8 mouse cellular contexts compared by ENCODE assay signal in the genomic region with DNA sequence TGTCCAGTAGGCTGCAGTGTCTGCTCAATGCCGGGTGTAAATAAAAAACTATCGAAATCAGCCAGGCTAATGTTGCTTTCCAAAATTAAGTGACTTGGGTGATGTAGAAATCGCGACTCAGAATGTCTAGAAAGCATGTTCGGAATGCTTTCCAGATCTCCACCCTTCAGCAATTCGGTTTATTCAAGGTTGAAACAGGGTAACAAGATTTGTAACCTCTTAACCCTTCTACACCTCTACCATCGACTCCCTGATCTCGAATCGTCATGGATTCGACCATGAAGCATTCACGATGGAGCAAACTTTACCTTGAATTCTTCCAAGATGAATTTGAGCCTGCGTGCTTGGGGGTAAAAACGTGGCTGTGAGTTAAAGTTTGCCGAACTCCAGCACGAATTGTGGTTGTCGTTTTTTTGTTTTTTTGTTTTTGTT. TPM values are rescaled to one million over a fixed set of nuclear protein-coding genes. Genes with fewer than 3 reads are reported as not detected.
DNase-seq lines count a peak whose midpoint lies in the region; ATAC-seq and TF ChIP-seq lines count a peak whose summit lies in the region.

No protein-coding gene starts in this region.

- no peaks in the 10 kb centered on the region for H3K27me3 ChIP-seq in heart, embryonic 16.5 days (ENCODE audit: control insufficient read depth, insufficient read depth, low read length)
- no peaks in the 10 kb centered on the region for H3K27me3 ChIP-seq in Patski
- no peaks in the 10 kb centered on the region for H3K27me3 ChIP-seq in forebrain, postnatal 0 days (ENCODE audit: insufficient read depth, low read length)

- H3K36me3 ChIP-seq in heart, embryonic 16.5 days (ENCODE audit: control insufficient read depth, insufficient read depth) = peaks cover 11% of the 10 kb centered on the region
- H3K36me3 ChIP-seq in forebrain, postnatal 0 days (ENCODE audit: insufficient read depth) = peaks cover 13% of the 10 kb centered on the region

- TF ChIP-seq CTCF in Patski (IDR thresholded peaks at IDR 0.05) = peak; percentile 59
- TF ChIP-seq CTCF in forebrain, postnatal 0 days (IDR thresholded peaks at IDR 0.05; ENCODE audit: low read depth) = no peak

- intact Hi-C loops in left cerebral cortex, postnatal 4 days (cut with DNase I) = no loop called here

- 2% methylated on average over 16 of the region's 16 CpGs for WGBS in heart, embryonic 16.5 days
- 2% methylated on average over 16 of the region's 16 CpGs for WGBS in forebrain, postnatal 0 days

- no peak for ATAC-seq in heart, embryonic 16.5 days (replicated peaks; ENCODE audit: extremely low read depth, insufficient read depth, low FRiP score)
- ATAC-seq in Patski = no peak
- peak; percentile 67 for ATAC-seq in forebrain, postnatal 0 days
- peak; percentile 13 for ATAC-seq in megakaryocyte, adult 5-6 weeks (ENCODE audit: poor library complexity, severe bottlenecking)
- ATAC-seq in granulocyte monocyte progenitor cell, adult 5-6 weeks (replicated peaks; ENCODE audit: poor library complexity, severe bottlenecking) = no peak

- no peak for DNase-seq in heart, postnatal 4 days
- DNase-seq in Patski (ENCODE audit: low read depth, low spot score) = no peak
- no peak for DNase-seq in forebrain, postnatal 0 days
- no peak for DNase-seq in MN1 (ENCODE audit: low spot score)
- DNase-seq in left cerebral cortex, postnatal 4 days = no peak

- H3K27ac ChIP-seq in heart, embryonic 16.5 days (ENCODE audit: low read length) = peak overlapping the region; percentile 90
- peak overlapping the region; percentile 91 for H3K27ac ChIP-seq in forebrain, postnatal 0 days (ENCODE audit: low read depth, low read length)

- no peaks in the 10 kb centered on the region for H3K9me3 ChIP-seq in heart, embryonic 16.5 days (replicated peaks; ENCODE audit: control insufficient read depth, low read length)
- no peaks in the 10 kb centered on the region for H3K9me3 ChIP-seq in forebrain, postnatal 0 days (ENCODE audit: low read length)

- H3K9ac ChIP-seq in heart, embryonic 16.5 days (ENCODE audit: low read length) = peak overlapping the region; percentile 99
- H3K9ac ChIP-seq in forebrain, postnatal 0 days = peak overlapping the region; percentile 84

- H3K4me3 ChIP-seq in heart, embryonic 16.5 days (ENCODE audit: low read length) = peak overlapping the region; percentile 84
- H3K4me3 ChIP-seq in forebrain, postnatal 0 days (ENCODE audit: low read depth, low read length) = peak overlapping the region; percentile 93

- CTCF ChIA-PET in Patski (lab: Charles Lee) = no interaction called here

- in situ Hi-C loops in Patski (cut with MboI; ENCODE audit: low pct_unique_long_range_greater_than_20kb) = no loop called here

- peaks cover 17% of the 10 kb centered on the region for H3K4me1 ChIP-seq in heart, embryonic 16.5 days (ENCODE audit: control insufficient read depth, insufficient read depth, low read length)
- peaks cover 6% of the 10 kb centered on the region; the same call in 1 of the 2 replicates for H3K4me1 ChIP-seq in forebrain, postnatal 0 days (ENCODE audit: insufficient read depth)

- POLR2A ChIA-PET in Patski (lab: Charles Lee) = interaction anchor here (0.8 to 1.7 kb wide), 3 partner anchors 9 to 39 kb away, joined by 3 to 5 read pairs (median 4); no protein-coding TSS in a partner anchor

- peak overlapping the region; percentile 94 for H3K4me2 ChIP-seq in heart, embryonic 16.5 days (ENCODE audit: low read depth, low read length)
- peak overlapping the region; percentile 67 for H3K4me2 ChIP-seq in forebrain, postnatal 0 days (ENCODE audit: low read depth)

RNA-seq across cellular contexts. Expression of gene Btf3, which starts 0.5 kb away (rescaled TPM):
- 361 and 369 TPM in 2 replicates for polyA plus RNA-seq in heart, embryonic 16.5 days (2015; fragmentation: Nextera tagmentation; extraction: Ambion mirVana)
- total RNA-seq in heart, postnatal 4 days (2021) = 100 to 1,000 TPM; 291 to 301 TPM
- 751 TPM for polyA plus RNA-seq in Patski (2021)
- total RNA-seq in forebrain, postnatal 0 days (2014; rRNA removed) = 435 and 523 TPM in 2 replicates
- polyA plus RNA-seq in forebrain, postnatal 0 days (2015; fragmentation: Nextera tagmentation; extraction: Ambion mirVana) = 562 and 667 TPM in 2 replicates
- 843 and 873 TPM in 2 replicates for total RNA-seq in megakaryocyte, adult 5-6 weeks (2015)
- 1,331 and 1,501 TPM in 2 replicates for total RNA-seq in megakaryocyte, adult 5-6 weeks (2017)
- 959 and 1,109 TPM in 2 replicates for total RNA-seq in granulocyte monocyte progenitor cell, adult 5-6 weeks (2014; fragmentation: Nextera tagmentation)
- total RNA-seq in granulocyte monocyte progenitor cell, adult 5-6 weeks (2017) = 1,746 and 2,150 TPM in 2 replicates
- 100 to 1,000 TPM; 307 to 340 TPM for total RNA-seq in left cerebral cortex, postnatal 4 days (2021)

RNA-seq across cellular contexts. Expression of gene Foxd1, which starts 36.8 kb away (rescaled TPM):
- not detected in 2 replicates for polyA plus RNA-seq in heart, embryonic 16.5 days (2015; fragmentation: Nextera tagmentation; extraction: Ambion mirVana)
- under 1 TPM; 0.14 to 0.24 TPM for total RNA-seq in heart, postnatal 4 days (2021)
- 15.1 TPM for polyA plus RNA-seq in Patski (2021)
- total RNA-seq in forebrain, postnatal 0 days (2014; rRNA removed) = 2.0 and 2.2 TPM in 2 replicates
- polyA plus RNA-seq in forebrain, postnatal 0 days (2015; fragmentation: Nextera tagmentation; extraction: Ambion mirVana) = 0.62 and 0.86 TPM in 2 replicates
- not detected in 2 replicates for total RNA-seq in megakaryocyte, adult 5-6 weeks (2015)
- not detected in 2 replicates for total RNA-seq in megakaryocyte, adult 5-6 weeks (2017)
- total RNA-seq in granulocyte monocyte progenitor cell, adult 5-6 weeks (2014; fragmentation: Nextera tagmentation) = not detected in 2 replicates
- total RNA-seq in granulocyte monocyte progenitor cell, adult 5-6 weeks (2017) = not detected in 2 replicates
- total RNA-seq in left cerebral cortex, postnatal 4 days (2021) = 1 to 10 TPM; 2.2 to 2.3 TPM

RNA-seq across cellular contexts. Expression of gene Gm21976, which starts 37.6 kb away (rescaled TPM):
- not detected in 2 replicates for polyA plus RNA-seq in heart, embryonic 16.5 days (2015; fragmentation: Nextera tagmentation; extraction: Ambion mirVana)
- not detected for total RNA-seq in heart, postnatal 4 days (2021)
- not detected for polyA plus RNA-seq in Patski (2021)
- total RNA-seq in forebrain, postnatal 0 days (2014; rRNA removed) = 1.0 TPM in 1 of 2 replicates, not detected in the other
- polyA plus RNA-seq in forebrain, postnatal 0 days (2015; fragmentation: Nextera tagmentation; extraction: Ambion mirVana) = not detected in 2 replicates
- total RNA-seq in megakaryocyte, adult 5-6 weeks (2015) = not detected in 2 replicates
- total RNA-seq in megakaryocyte, adult 5-6 weeks (2017) = not detected in 2 replicates
- total RNA-seq in granulocyte monocyte progenitor cell, adult 5-6 weeks (2014; fragmentation: Nextera tagmentation) = not detected in 2 replicates
- total RNA-seq in granulocyte monocyte progenitor cell, adult 5-6 weeks (2017) = not detected in 2 replicates
- total RNA-seq in left cerebral cortex, postnatal 4 days (2021) = not detected

RNA-seq across cellular contexts. Expression of gene Ankra2, which starts 54.4 kb away (rescaled TPM):
- polyA plus RNA-seq in heart, embryonic 16.5 days (2015; fragmentation: Nextera tagmentation; extraction: Ambion mirVana) = 15.0 and 16.1 TPM in 2 replicates
- total RNA-seq in heart, postnatal 4 days (2021) = 10 to 100 TPM; 20.8 to 21.8 TPM
- 25.6 TPM for polyA plus RNA-seq in Patski (2021)
- 95.5 and 110 TPM in 2 replicates for total RNA-seq in forebrain, postnatal 0 days (2014; rRNA removed)
- polyA plus RNA-seq in forebrain, postnatal 0 days (2015; fragmentation: Nextera tagmentation; extraction: Ambion mirVana) = 81.6 and 85.9 TPM in 2 replicates
- total RNA-seq in megakaryocyte, adult 5-6 weeks (2015) = 20.8 and 25.2 TPM in 2 replicates
- 20.7 and 20.9 TPM in 2 replicates for total RNA-seq in megakaryocyte, adult 5-6 weeks (2017)
- 20.8 and 23.2 TPM in 2 replicates for total RNA-seq in granulocyte monocyte progenitor cell, adult 5-6 weeks (2014; fragmentation: Nextera tagmentation)
- total RNA-seq in granulocyte monocyte progenitor cell, adult 5-6 weeks (2017) = 9.8 and 18.1 TPM in 2 replicates
- total RNA-seq in left cerebral cortex, postnatal 4 days (2021) = 10 to 100 TPM; 77.9 to 82.0 TPM

RNA-seq across cellular contexts. Expression of gene Utp15, which starts 54.4 kb away (rescaled TPM):
- polyA plus RNA-seq in heart, embryonic 16.5 days (2015; fragmentation: Nextera tagmentation; extraction: Ambion mirVana) = 15.7 and 17.2 TPM in 2 replicates
- total RNA-seq in heart, postnatal 4 days (2021) = 10 to 100 TPM in 1 of 2 experiments, 1 to 10 TPM in 1; 9.7 to 11.6 TPM
- 14.7 TPM for polyA plus RNA-seq in Patski (2021)
- 27.5 and 33.5 TPM in 2 replicates for total RNA-seq in forebrain, postnatal 0 days (2014; rRNA removed)
- polyA plus RNA-seq in forebrain, postnatal 0 days (2015; fragmentation: Nextera tagmentation; extraction: Ambion mirVana) = 16.5 and 22.0 TPM in 2 replicates
- total RNA-seq in megakaryocyte, adult 5-6 weeks (2015) = 10.9 and 12.1 TPM in 2 replicates
- total RNA-seq in megakaryocyte, adult 5-6 weeks (2017) = 18.8 and 20.5 TPM in 2 replicates
- 24.9 and 26.4 TPM in 2 replicates for total RNA-seq in granulocyte monocyte progenitor cell, adult 5-6 weeks (2014; fragmentation: Nextera tagmentation)
- 47.6 and 53.0 TPM in 2 replicates for total RNA-seq in granulocyte monocyte progenitor cell, adult 5-6 weeks (2017)
- total RNA-seq in left cerebral cortex, postnatal 4 days (2021) = 10 to 100 TPM; 24.5 to 25.9 TPM

Comparison
In these comparisons a context has a peak if more than half of its experiments do, and no peak if none do; other contexts are left out.
1. ATAC-seq: peak in forebrain, postnatal 0 days (single experiment) and megakaryocyte, adult 5-6 weeks (single experiment); none in heart, embryonic 16.5 days (single experiment), Patski (single experiment) and granulocyte monocyte progenitor cell, adult 5-6 weeks (single experiment).